Mouse (Mus musculus) liver, adult 2 months (tissue): ENCODE results near the gene Dcxr. TPM values are rescaled to one million over a fixed set of nuclear protein-coding genes. Genes with fewer than 3 reads are reported as not detected.

Experiments used
- DNase-seq: peaks from one replicate; pipeline ENCODE4 v3.0.0-alpha.2; 2011; ENCODE audit warnings: low read depth, low spot score; ENCODE audit errors: extremely low read depth
- H3K27ac ChIP-seq: fragments of 200-500 bp; replicated peaks from 2 replicates; pipeline ENCODE4 v1.5.1; 2012; ENCODE audit warnings: low read depth, mild to moderate bottlenecking, control low read depth, inconsistent platforms, low read length; ENCODE audit not compliant: insufficient read depth
- H3K27me3 ChIP-seq: fragments of 200-500 bp; 2 replicates; pipeline ENCODE4 v1.6.1; 2012; ENCODE audit warnings: mild to moderate bottlenecking, moderate library complexity, low read length, inconsistent platforms; ENCODE audit not compliant: control insufficient read depth, insufficient read depth
- H3K36me3 ChIP-seq: fragments of 200-500 bp; 2 replicates; pipeline ENCODE4 v1.6.1; 2012; ENCODE audit warnings: low read length, inconsistent platforms; ENCODE audit not compliant: control insufficient read depth, insufficient read depth
- H3K4me1 ChIP-seq: fragments of 200-500 bp; 2 replicates; pipeline ENCODE4 v1.6.1; 2011; ENCODE audit warnings: low read length; ENCODE audit not compliant: control insufficient read depth, insufficient read depth
- H3K4me3 ChIP-seq: fragments of 200-500 bp; 2 replicates; pipeline ENCODE4 v1.5.1; 2011; ENCODE audit warnings: low read depth, mild to moderate bottlenecking, control low read depth, low read length, moderate library complexity; ENCODE audit not compliant: insufficient read depth
- H3K79me2 ChIP-seq: fragments of 200-500 bp; 2 replicates; pipeline ENCODE4 v1.6.1; 2012; ENCODE audit warnings: inconsistent platforms, mild to moderate bottlenecking, low read length, moderate library complexity; ENCODE audit not compliant: control insufficient read depth, insufficient read depth
- H3K9ac ChIP-seq: fragments of 200-500 bp; 2 replicates; pipeline ENCODE4 v1.6.1; 2012; ENCODE audit warnings: low read depth, mild to moderate bottlenecking, control low read depth, inconsistent platforms, low read length
- CTCF ChIP-seq: fragments of 200-500 bp; IDR thresholded peaks from 2 replicates; pipeline ENCODE4 v1.5.1; 2011; ENCODE audit warnings: low read depth, low read length, control low read depth
- POLR2A ChIP-seq: fragments of 200-500 bp; IDR thresholded peaks from 2 replicates; pipeline ENCODE4 v1.6.1; 2011; ENCODE audit warnings: low read length, control low read depth; ENCODE audit not compliant: insufficient read depth; ENCODE audit errors: extremely low read depth
- WGBS: fragments of 180-500 bp; shearing (Covaris S2); methylation state at CpG from one replicate; pipeline ENCODE4 v1.1.7; 2018; 5-methylcytosine and 5-hydroxymethylcytosine counted together
- polyA plus RNA-seq: library from polyadenylated mRNA; depleted of rRNA; stranded (reverse); fragments of >200 nt; gene quantifications from 2 replicates; pipeline ENCODE4 v1.2.3, GENCODE M21; 2012
- total RNA-seq: library from RNA; depleted of rRNA; stranded (reverse); fragments of >200 nt; gene quantifications from 2 replicates; pipeline ENCODE4 v1.2.3, GENCODE M21; 2014

Gene Dcxr
- total and polyA plus RNA-seq, 2 experiments = 230 to 512 TPM

- TF ChIP-seq CTCF (no peak), POLR2A (0 out of 2 replicates have a peak, but pooled peaks have one; percentile 17)
- H3K27ac ChIP-seq = no peak overlapping the region
- no peaks in the 10 kb centered on the region for H3K79me2 ChIP-seq
- H3K4me1 ChIP-seq = peaks cover 11% of the 10 kb centered on the region; the same call in 1 of the 2 replicates
- H3K4me3 ChIP-seq = no peak overlapping the region
- no peak overlapping the region for H3K9ac ChIP-seq
- peaks cover 4% of the 10 kb centered on the region for H3K36me3 ChIP-seq
- no peak for DNase-seq
- WGBS = 91% methylated on average over 7 of the region's 7 CpGs
- H3K27me3 ChIP-seq = no peaks in the 10 kb centered on the region
Observed at GRCm38 (mm10) chr11:120723509-120723908, 3.6 kb downstream of the Dcxr start.

GRCm38 (mm10) chr11:120722761-120723382, 4.2 kb downstream of the Dcxr start:
- no peak overlapping the region for H3K4me3 ChIP-seq
- H3K27me3 ChIP-seq = no peaks in the 10 kb centered on the region
- DNase-seq = peak; percentile 33
- no peaks in the 10 kb centered on the region for H3K79me2 ChIP-seq
- TF ChIP-seq POLR2A (no peak), CTCF (no peak)
- no peak overlapping the region for H3K9ac ChIP-seq
- 69% methylated on average over 11 of the region's 11 CpGs for WGBS
- peaks cover 4% of the 10 kb centered on the region for H3K36me3 ChIP-seq
- no peak overlapping the region for H3K27ac ChIP-seq
- H3K4me1 ChIP-seq = peaks cover 11% of the 10 kb centered on the region; the same call in 1 of the 2 replicates

GRCm38 (mm10) chr11:120722067-120722630, 4.9 kb downstream of the Dcxr start:
- no peaks in the 10 kb centered on the region for H3K27me3 ChIP-seq
- 20% methylated on average over 21 of the region's 21 CpGs for WGBS
- no peak overlapping the region for H3K27ac ChIP-seq
- peak overlapping the region; percentile 42; the same call in 1 of the 2 replicates for H3K4me3 ChIP-seq
- DNase-seq = no peak
- H3K36me3 ChIP-seq = peaks cover 4% of the 10 kb centered on the region
- no peaks in the 10 kb centered on the region for H3K79me2 ChIP-seq
- peaks cover 11% of the 10 kb centered on the region; the same call in 1 of the 2 replicates for H3K4me1 ChIP-seq
- TF ChIP-seq CTCF (no peak), POLR2A (0 out of 2 replicates have a peak, but pooled peaks have one; percentile 9)
- H3K9ac ChIP-seq = peak overlapping the region; percentile 67; the same call in 1 of the 2 replicates

- Histone ChIP-seq H3K27me3 (no peaks in the 10 kb centered on the region), H3K27ac (no peak within 1 kb of the TSS), H3K9ac (peak within 1 kb of the TSS; percentile 67), H3K4me1 (peaks cover 10% of the 10 kb centered on the region; the same call in 1 of the 2 replicates), H3K36me3 (peaks cover 4% of the 10 kb centered on the region), H3K79me2 (no peaks in the 10 kb centered on the region), H3K4me3 (peak within 1 kb of the TSS; percentile 42; the same call in 1 of the 2 replicates)
- no peak for DNase-seq
- TF ChIP-seq POLR2A (0 out of 2 replicates have a peak, but pooled peaks have one; percentile 8), CTCF (no peak)
- 4% methylated on average over 89 of the region's 90 CpGs for WGBS
Observed at GRCm38 (mm10) chr11:120721124-120722066, 5.7 kb downstream of the Dcxr start, which contains the start of gene Rac3. Rac3 (plus strand) TSS chr11:120721470.

DNA sequence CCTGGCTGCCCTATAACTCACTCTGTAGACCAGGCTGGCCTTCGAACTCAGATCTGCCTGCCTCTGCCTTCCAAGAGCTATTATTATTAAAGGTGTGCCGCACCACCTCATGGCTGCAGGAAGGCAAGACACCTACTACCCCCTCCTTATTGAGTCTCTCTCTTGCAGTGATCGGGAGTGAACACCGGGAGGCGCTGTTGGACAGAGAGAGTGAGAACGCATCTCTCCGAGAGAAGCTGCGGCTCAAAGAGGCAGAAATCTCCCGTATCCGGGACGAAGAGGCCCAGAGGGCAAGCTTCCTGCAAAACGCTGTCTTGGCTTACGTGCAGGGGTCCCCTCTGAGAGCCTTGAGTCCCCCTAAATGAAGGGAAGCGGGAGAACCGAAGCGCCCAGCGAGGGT, 6.6 kb downstream of the Dcxr start:
- peak; percentile 93 for TF ChIP-seq CTCF
- no peak for TF ChIP-seq POLR2A
- no peak overlapping the region for H3K9ac ChIP-seq
- peaks cover 2% of the 10 kb centered on the region for H3K36me3 ChIP-seq
- 0 out of 2 replicates have a peak, but pooled peaks cover 4% of the 10 kb centered on the region for H3K4me1 ChIP-seq
- no peaks in the 10 kb centered on the region for H3K27me3 ChIP-seq
- H3K4me3 ChIP-seq = no peak overlapping the region
- H3K79me2 ChIP-seq = no peaks in the 10 kb centered on the region
- 15% methylated on average over 17 of the region's 17 CpGs for WGBS
- H3K27ac ChIP-seq = no peak overlapping the region
- peak; percentile 68 for DNase-seq
